Mouse (Mus musculus) liver, embryonic 14.5 days (tissue): ENCODE measurements around the gene Slc28a1. TPM values are rescaled to one million over a fixed set of nuclear protein-coding genes. Genes with fewer than 3 reads are reported as not detected.

Source experiments
- ATAC-seq: fragments of 200-750 bp; cut with Nextera tagmentation; 2 replicates; pipeline ENCODE4 v1.8.0; 2017; ENCODE audit warnings: moderate number of reproducible peaks, mild to moderate bottlenecking, moderate library complexity; ENCODE audit not compliant: insufficient read depth
- DNase-seq, 3 experiments: peaks; one replicate each; pipeline ENCODE4 v3.0.0-alpha.2; 2012 to 2013; ENCODE audit warnings: low read depth in 3 of 3, low spot score in 3 of 3
- H3K27ac ChIP-seq: fragments of 300-500 bp; sonication (generic); 2 replicates; pipeline ENCODE4 v1.5.1; 2014; ENCODE audit warnings: moderate library complexity, mild to moderate bottlenecking, control low read depth, inconsistent platforms
- H3K27me3 ChIP-seq: fragments of 300-500 bp; sonication (generic); 2 replicates; pipeline ENCODE4 v1.6.1; 2014; ENCODE audit warnings: mild to moderate bottlenecking, low read length, moderate library complexity; ENCODE audit not compliant: control insufficient read depth, insufficient read depth
- H3K36me3 ChIP-seq: fragments of 300-500 bp; sonication (generic); replicated peaks from 2 replicates; pipeline ENCODE4 v1.6.1; 2014; ENCODE audit warnings: low read depth; ENCODE audit not compliant: control insufficient read depth, insufficient read depth
- H3K4me1 ChIP-seq, 2 experiments: fragments of 200-500 bp in 1 of 2; fragments of 300-500 bp in 1 of 2; sonication (generic) in 1 of 2; replicated peaks; 2 replicates each; pipeline ENCODE4 v1.6.1; 2012 to 2014; ENCODE audit warnings: antibody characterized with exemption in 1 of 2, inconsistent platforms in 1 of 2, low read length in 1 of 2; ENCODE audit not compliant: control insufficient read depth in 2 of 2, insufficient read depth in 2 of 2
- H3K4me2 ChIP-seq: fragments of 300-500 bp; sonication (generic); 2 replicates; pipeline ENCODE4 v1.6.1; 2014; ENCODE audit warnings: low read depth, mild to moderate bottlenecking, control low read depth, moderate library complexity
- H3K4me3 ChIP-seq, 2 experiments: fragments of 200-500 bp in 1 of 2; fragments of 300-500 bp in 1 of 2; sonication (generic) in 1 of 2; 2 replicates each; pipeline ENCODE4 v1.5.1; 2012 to 2014; ENCODE audit warnings: low read depth in 2 of 2, low read length in 2 of 2, mild to moderate bottlenecking in 2 of 2, control low read depth in 1 of 2, inconsistent platforms in 1 of 2, moderate library complexity in 1 of 2; ENCODE audit not compliant: insufficient read depth in 1 of 2
- H3K9ac ChIP-seq: fragments of 300-500 bp; sonication (generic); replicated peaks from 2 replicates; pipeline ENCODE4 v1.6.1; 2014; ENCODE audit warnings: mild to moderate bottlenecking, control low read depth, moderate library complexity
- H3K9me3 ChIP-seq: fragments of 300-500 bp; sonication (generic); 2 replicates; pipeline ENCODE4 v1.6.1; 2016; ENCODE audit warnings: low read length, mixed read lengths; ENCODE audit not compliant: control insufficient read depth
- CTCF ChIP-seq: IDR thresholded peaks from 2 replicates; pipeline ENCODE4 v1.5.1; 2016; ENCODE audit warnings: antibody characterized with exemption, low read depth, control low read depth
- EP300 ChIP-seq: IDR thresholded peaks from 2 replicates; pipeline ENCODE4 v1.6.1; 2016; ENCODE audit warnings: antibody characterized with exemption, low read depth
- WGBS: fragments of 180-500 bp; shearing (Covaris S2); extraction: QIAGEN DNeasy Blood & Tissue Kit; methylation state at CpG from one replicate; pipeline ENCODE4 v1.1.7; 2014; ENCODE audit not compliant: insufficient replicate concordance; 5-methylcytosine and 5-hydroxymethylcytosine counted together
- polyA plus RNA-seq, 2 experiments: library from polyadenylated mRNA; depleted of rRNA in 1 of 2; stranded (reverse) in 1 of 2; unstranded in 1 of 2; fragments of >200 nt; fragmentation: Nextera tagmentation in 1 of 2; extraction: Ambion mirVana in 1 of 2; gene quantifications; 2 replicates each; pipeline versions ENCODE4 v1.2.1 to v1.2.3; 2012 to 2014

The Slc28a1 gene
- polyA plus RNA-seq, 2 experiments: 0.50 to 0.54 TPM

GRCm38 (mm10) chr7:81214153-81214907 is 99.7 kb downstream of the Slc28a1 start:
- Histone ChIP-seq H3K4me2 (peak overlapping the region; percentile 54), H3K36me3 (no peaks in the 10 kb centered on the region), H3K4me1 (peaks cover 0 to 9% of the 10 kb centered on the region in 2 experiments; a peak in 2 of 4 replicates), H3K9ac (no peak overlapping the region), H3K27ac (no peak overlapping the region), H3K9me3 (no peaks in the 10 kb centered on the region), H3K27me3 (peaks cover 49% of the 10 kb centered on the region), H3K4me3 (peak overlapping the region; percentile 8 to 44)
- no peak for ATAC-seq
- DNase-seq: no peak
- TF ChIP-seq CTCF (no peak), EP300 (no peak)
- WGBS: 7% methylated on average over 33 of the region's 40 CpGs

GRCm38 (mm10) chr7:81215950-81216349 is 101.4 kb downstream of the Slc28a1 start:
- Histone ChIP-seq H3K4me1 (peaks cover 0 to 9% of the 10 kb centered on the region in 2 experiments; a peak in 2 of 4 replicates), H3K27me3 (peaks cover 49% of the 10 kb centered on the region), H3K27ac (no peak overlapping the region), H3K9me3 (no peaks in the 10 kb centered on the region), H3K4me2 (no peak overlapping the region), H3K9ac (no peak overlapping the region), H3K4me3 (no peak overlapping the region), H3K36me3 (no peaks in the 10 kb centered on the region)
- ATAC-seq (no peak), DNase-seq (no peak)
- TF ChIP-seq CTCF: no peak
- TF ChIP-seq EP300: no peak
- WGBS: 73% methylated on average over 1 of the region's 1 CpGs

DNA sequence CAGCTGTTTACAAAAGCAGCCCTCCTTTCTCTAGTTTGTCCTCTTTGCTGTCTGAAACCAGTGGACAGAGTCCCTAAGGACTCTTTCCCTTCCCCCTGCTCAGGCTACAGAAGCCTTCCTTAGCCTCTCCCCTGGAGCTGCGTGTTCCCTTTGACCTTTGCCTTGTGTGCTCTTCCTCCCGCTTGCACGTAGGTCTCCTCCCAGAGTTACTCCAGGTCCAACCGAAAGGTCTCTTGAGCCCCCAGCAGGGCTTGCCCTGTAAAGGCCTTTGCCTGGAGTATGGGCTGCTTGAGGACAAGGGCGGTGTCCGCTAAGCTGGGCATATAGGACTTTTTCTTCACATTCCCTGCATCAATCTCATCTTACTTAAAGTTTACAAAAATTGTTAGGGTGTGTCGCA is 104.7 kb downstream of the Slc28a1 start:
- TF ChIP-seq CTCF: no peak
- TF ChIP-seq EP300: no peak
- Histone ChIP-seq H3K4me1 (no peaks in the 10 kb centered on the region), H3K27ac (no peak overlapping the region), H3K4me3 (no peak overlapping the region), H3K27me3 (peaks cover 17% of the 10 kb centered on the region), H3K36me3 (no peaks in the 10 kb centered on the region), H3K4me2 (no peak overlapping the region), H3K9me3 (no peaks in the 10 kb centered on the region), H3K9ac (no peak overlapping the region)
- no peak for DNase-seq
- 64% methylated on average over 7 of the region's 7 CpGs for WGBS
- no peak for ATAC-seq

Other genes with a start within 250 kb of the Slc28a1 start
- 8.8 and 10.7 TPM in 2 replicates for gene Wdr73, start 213.5 kb upstream of the Slc28a1 start, polyA plus RNA-seq (2012; rRNA removed)
- 11.8 and 13.5 TPM in 2 replicates for gene Wdr73, start 213.5 kb upstream of the Slc28a1 start, polyA plus RNA-seq (2014; fragmentation: Nextera tagmentation; extraction: Ambion mirVana)
- gene Nmb, start 209.7 kb upstream of the Slc28a1 start, polyA plus RNA-seq (2012; rRNA removed): 1.3 and 2.1 TPM in 2 replicates
- 1.9 and 2.0 TPM in 2 replicates for gene Nmb, start 209.7 kb upstream of the Slc28a1 start, polyA plus RNA-seq (2014; fragmentation: Nextera tagmentation; extraction: Ambion mirVana)
- gene Sec11a, start 167.0 kb upstream of the Slc28a1 start, polyA plus RNA-seq (2012; rRNA removed): 50.0 and 51.0 TPM in 2 replicates
- 89.0 and 90.4 TPM in 2 replicates for gene Sec11a, start 167.0 kb upstream of the Slc28a1 start, polyA plus RNA-seq (2014; fragmentation: Nextera tagmentation; extraction: Ambion mirVana)
- gene Zfp592, start 121.1 kb upstream of the Slc28a1 start, polyA plus RNA-seq (2012; rRNA removed): 8.3 and 11.3 TPM in 2 replicates
- gene Zfp592, start 121.1 kb upstream of the Slc28a1 start, polyA plus RNA-seq (2014; fragmentation: Nextera tagmentation; extraction: Ambion mirVana): 6.4 and 6.6 TPM in 2 replicates
- gene Alpk3, start 57.2 kb upstream of the Slc28a1 start, polyA plus RNA-seq (2012; rRNA removed): 0.03 and 0.04 TPM in 2 replicates
- gene Alpk3, start 57.2 kb upstream of the Slc28a1 start, polyA plus RNA-seq (2014; fragmentation: Nextera tagmentation; extraction: Ambion mirVana): 0.03 and 0.08 TPM in 2 replicates
- gene Pde8a, start 98.8 kb downstream of the Slc28a1 start, polyA plus RNA-seq (2012; rRNA removed): 1.5 and 1.7 TPM in 2 replicates
- gene Pde8a, start 98.8 kb downstream of the Slc28a1 start, polyA plus RNA-seq (2014; fragmentation: Nextera tagmentation; extraction: Ambion mirVana): 1.3 and 1.5 TPM in 2 replicates
- gene Rps17, start 230.5 kb downstream of the Slc28a1 start, polyA plus RNA-seq (2012; rRNA removed): 1,003 and 1,514 TPM in 2 replicates
- 828 and 838 TPM in 2 replicates for gene Rps17, start 230.5 kb downstream of the Slc28a1 start, polyA plus RNA-seq (2014; fragmentation: Nextera tagmentation; extraction: Ambion mirVana)